Comparison of ENCODE assay signal across 9 mouse cellular contexts in the genomic region with DNA sequence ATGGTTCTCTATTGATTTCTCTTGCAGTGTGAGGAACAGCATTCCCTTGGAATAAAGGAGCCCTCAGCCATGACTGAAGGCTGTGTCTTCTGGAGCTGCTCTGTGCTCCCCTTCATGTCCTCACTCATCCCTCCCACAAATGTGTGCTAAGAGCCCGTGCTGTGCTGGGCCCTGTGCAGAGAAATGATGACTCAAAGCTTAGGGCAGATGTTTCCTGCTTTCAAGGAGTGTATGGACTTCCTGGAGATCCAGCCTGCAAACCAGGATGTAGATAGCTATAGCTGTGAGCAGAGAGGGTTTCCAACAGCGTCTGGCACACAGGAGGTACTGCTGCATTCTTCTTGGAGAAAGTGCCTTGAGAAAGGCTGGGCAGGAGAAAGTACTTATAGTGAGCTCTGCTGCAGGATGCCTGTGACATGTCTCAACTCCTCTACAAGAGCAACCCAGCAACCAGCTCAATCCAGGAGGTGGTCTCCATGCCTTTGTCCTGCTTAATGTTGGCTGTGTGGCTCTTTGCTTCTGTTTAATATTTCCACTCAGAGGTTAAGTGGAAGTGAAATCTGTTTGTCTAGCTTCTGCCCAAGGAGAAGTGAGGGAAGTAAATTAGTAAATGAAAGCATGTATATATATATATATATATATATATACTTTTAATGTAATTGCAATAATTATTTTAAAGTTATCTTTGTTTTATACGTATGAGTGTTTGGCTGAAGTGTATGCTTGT. TPM values are rescaled to one million over a fixed set of nuclear protein-coding genes. Genes with fewer than 3 reads are reported as not detected.
DNase-seq lines count a peak whose midpoint lies in the region; ATAC-seq and TF ChIP-seq lines count a peak whose summit lies in the region.
"Had no signal": no experiment of that assay in that cellular context is flagged by ENCODE, and none has a peak within 500 bp of the region (broad histone marks: within the 10 kb centered on the region; RNA-seq: fewer than 3 reads in every experiment).

No protein-coding gene starts in this region.

- no peaks in the 10 kb centered on the region for H3K27me3 ChIP-seq in thymus, adult 2 months (ENCODE audit: control insufficient read depth, insufficient read depth, low read length)
- no peaks in the 10 kb centered on the region for H3K27me3 ChIP-seq in limb, embryonic 15.5 days

- peaks cover 16% of the 10 kb centered on the region for H3K4me1 ChIP-seq in thymus, adult 2 months (replicated peaks; ENCODE audit: control insufficient read depth, insufficient read depth, low read length)
- no peaks in the 10 kb centered on the region for H3K4me1 ChIP-seq in limb, embryonic 15.5 days

- H3K9ac ChIP-seq in limb, embryonic 15.5 days, result no peak overlapping the region

- TF ChIP-seq CTCF in thymus, adult 2 months (IDR thresholded peaks at IDR 0.05; ENCODE audit: borderline replicate concordance, control insufficient read depth, extremely low read depth, insufficient read depth, low read length, poor library complexity), result no peak

- no peak for DNase-seq in frontal cortex, postnatal 36 days (ENCODE audit: low spot score in 2 of 2)
- peak; percentile 10 for DNase-seq in thymus, adult 2 months
- DNase-seq in thymus, postnatal 36 days, result no peak
- peak; percentile 8 for DNase-seq in thymus, postnatal 25 days
- no peak for DNase-seq in layer of hippocampus, postnatal 14 days (ENCODE audit: low spot score in 2 of 2)
- no peak for DNase-seq in testis, postnatal 10 days (ENCODE audit: low spot score)
- DNase-seq: right cerebral cortex, postnatal 4 days had no signal

- TF ChIP-seq POLR2A in thymus, adult 2 months (IDR thresholded peaks at IDR 0.05; ENCODE audit: control insufficient read depth, extremely low read depth, insufficient read depth, low read length, poor library complexity), result no peak

- H3K9me3 ChIP-seq in limb, embryonic 15.5 days, result no peaks in the 10 kb centered on the region

- H3K4me3 ChIP-seq in thymus, adult 2 months (ENCODE audit: control insufficient read depth, insufficient read depth, low read length), result no peak overlapping the region
- no peak overlapping the region for H3K4me3 ChIP-seq in limb, embryonic 15.5 days

- ATAC-seq in frontal cortex, adult (ENCODE audit: low TSS enrichment), result peak; percentile 65; the same call in 1 of the 2 replicates
- ATAC-seq in limb, embryonic 15.5 days (ENCODE audit: insufficient number of reproducible peaks, low FRiP score, low TSS enrichment, low read depth), result 0 out of 2 replicates have a peak, but pooled peaks have one; percentile 48

- 39% methylated on average over 3 of the region's 3 CpGs for WGBS in thymus, adult 2 months
- WGBS in limb, embryonic 15.5 days, result 68% methylated on average over 3 of the region's 3 CpGs

- no peak overlapping the region for H3K4me2 ChIP-seq in limb, embryonic 15.5 days

- H3K36me3 ChIP-seq in thymus, adult 2 months (ENCODE audit: control insufficient read depth, insufficient read depth, low read length), result no peaks in the 10 kb centered on the region
- no peaks in the 10 kb centered on the region for H3K36me3 ChIP-seq in limb, embryonic 15.5 days

- H3K27ac ChIP-seq in thymus, adult 2 months (ENCODE audit: control insufficient read depth, insufficient read depth, low read length), result no peak overlapping the region
- H3K27ac ChIP-seq in limb, embryonic 15.5 days, result no peak overlapping the region

RNA-seq across cellular contexts. Expression of a gene that starts 8.5 kb away (rescaled TPM):
- 0.11 and 0.16 TPM in 2 replicates for polyA plus RNA-seq in thymus, adult 2 months (2012; rRNA removed)
- polyA plus RNA-seq in limb, embryonic 15.5 days (2015; fragmentation: Nextera tagmentation; extraction: Ambion mirVana), result 0.09 and 0.10 TPM in 2 replicates
- total RNA-seq in layer of hippocampus, postnatal 14 days (2021), result under 1 TPM in 1 of 2 experiments, not detected in 1; 0.17 TPM

Comparison
In these comparisons a context has a peak if more than half of its experiments do, and no peak if none do; other contexts are left out.
1. DNase-seq: peak in thymus, adult 2 months (single experiment) and thymus, postnatal 25 days (single experiment); none in frontal cortex, postnatal 36 days (0 of 2), thymus, postnatal 36 days (0 of 2), layer of hippocampus, postnatal 14 days (0 of 2) and testis, postnatal 10 days (single experiment).